Mouse (Mus musculus): ENCODE results near the gene P2ry2.

DNA sequence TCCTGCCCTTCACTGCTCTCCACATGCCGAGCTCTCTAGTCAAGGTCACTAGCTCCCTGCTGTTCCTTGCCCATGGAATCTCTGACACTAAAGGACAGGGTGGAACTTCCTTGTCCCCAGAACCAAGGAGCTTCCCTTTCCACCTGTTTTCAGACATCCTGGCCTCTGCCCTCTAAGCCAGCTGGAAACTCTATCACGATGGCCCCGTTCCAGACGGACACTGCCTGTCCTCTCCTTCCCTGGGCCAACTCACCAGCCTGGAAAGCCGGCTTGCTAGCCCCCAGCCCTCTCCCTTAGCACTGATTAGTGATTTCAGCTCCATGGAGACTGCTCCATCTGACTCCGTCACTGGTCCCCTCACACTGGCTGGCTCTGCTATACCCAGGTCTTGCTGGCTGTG lies 10.4 kb downstream of the P2ry2 start:
- TF ChIP-seq CTCF (IDR thresholded peaks at IDR 0.05; ENCODE audit: low read depth, low read length) (no peak), POLR2A (IDR thresholded peaks at IDR 0.05; ENCODE audit: extremely low read depth, insufficient read depth, low read length) (no peak)

All from liver, adult 2 months (tissue).